Mouse (Mus musculus): ENCODE results near the gene Slain1.

- TF ChIP-seq CTCF (IDR thresholded peaks at IDR 0.05; ENCODE audit: control insufficient read depth, insufficient read depth, insufficient read length): no peak
- TF ChIP-seq USF1 (IDR thresholded peaks at IDR 0.05; ENCODE audit: low read depth): no peak
- TF ChIP-seq MAX (IDR thresholded peaks at IDR 0.05): no peak
- TF ChIP-seq MYOD1 (IDR thresholded peaks at IDR 0.05; ENCODE audit: control insufficient read depth, insufficient read length, low read depth): no peak
- no peak for TF ChIP-seq CEBPB (IDR thresholded peaks at IDR 0.05; ENCODE audit: low read depth)
Observed at GRCm38 (mm10) chr14:103629639-103630364, 20.2 kb upstream of the Slain1 start.

All from C2C12 (cell line).